Mouse (Mus musculus) urinary bladder, postnatal 36 days (tissue): ENCODE measurements around the gene Nme8.

Source experiments
- DNase-seq, 2 experiments: peaks; one replicate each; pipeline ENCODE4 v3.0.0; 2022; ENCODE audit warnings: low spot score in 2 of 2, mixed read lengths in 1 of 2

Gene Nme8

DNA sequence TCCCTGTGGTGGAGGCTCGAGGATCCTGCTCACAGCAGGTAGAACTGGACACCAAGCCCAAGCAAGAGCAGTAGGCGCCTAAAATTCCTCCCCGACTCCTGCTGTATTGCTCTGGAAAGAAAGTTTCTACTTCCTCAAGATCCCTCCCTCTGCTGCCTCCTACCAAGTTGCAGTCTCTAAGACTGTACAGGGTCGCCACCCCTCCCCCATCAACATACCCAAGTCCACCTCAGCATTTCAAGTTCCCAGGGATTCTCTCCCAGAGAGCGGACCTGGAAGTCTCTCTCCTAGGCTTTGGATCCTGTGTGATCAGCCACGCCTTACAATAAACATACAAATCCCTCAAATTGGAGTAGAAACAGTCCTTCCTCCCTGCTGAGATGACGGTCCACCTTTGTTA lies at the start of gene Nme8:
Gene Nme8, minus strand, starts transcription at position 5 of the 400 bp plus-strand sequence.
- no peak for DNase-seq

DNA sequence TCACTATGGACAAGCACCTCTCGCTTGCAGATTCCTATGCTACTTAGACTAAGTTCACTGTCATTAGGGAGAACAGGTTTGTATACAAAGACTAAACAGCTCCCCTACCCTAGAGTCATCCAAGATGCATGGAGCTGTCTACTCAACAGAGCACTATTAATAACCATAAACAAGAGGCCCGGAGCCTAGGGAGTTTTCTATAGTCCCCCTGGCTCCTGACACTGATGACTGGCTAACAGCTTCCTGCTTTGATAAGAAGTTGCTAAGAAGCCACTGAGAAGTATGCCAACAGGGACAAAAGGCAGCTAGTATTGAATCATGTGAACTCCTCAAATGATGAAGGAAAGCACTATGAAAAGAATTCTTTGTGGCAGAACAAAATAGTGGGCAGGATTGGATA lies 48.1 kb upstream of the Nme8 start:
- no peak for DNase-seq

GRCm38 (mm10) chr13:19744536-19744935 lies 46.9 kb upstream of the Nme8 start:
- DNase-seq: no peak

DNA sequence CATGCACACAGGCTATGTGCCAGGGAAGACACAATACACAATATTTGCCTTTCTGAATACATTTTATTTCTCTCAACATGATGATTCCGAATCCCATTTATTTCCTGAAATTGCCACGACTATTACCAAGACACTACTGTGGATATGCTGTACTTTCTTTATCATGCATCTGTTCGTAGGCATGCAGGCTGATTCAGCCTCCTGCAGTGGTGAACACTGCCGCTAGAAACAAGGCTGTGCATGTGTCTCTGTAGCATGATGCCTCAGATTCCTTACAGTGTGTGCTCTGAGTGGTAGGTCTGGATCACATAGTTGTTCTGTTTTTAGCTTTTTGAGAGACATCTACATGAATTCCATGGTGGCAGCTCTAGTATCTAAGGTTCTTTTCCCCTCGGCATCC lies 37.0 kb upstream of the Nme8 start:
- DNase-seq: no peak

DNA sequence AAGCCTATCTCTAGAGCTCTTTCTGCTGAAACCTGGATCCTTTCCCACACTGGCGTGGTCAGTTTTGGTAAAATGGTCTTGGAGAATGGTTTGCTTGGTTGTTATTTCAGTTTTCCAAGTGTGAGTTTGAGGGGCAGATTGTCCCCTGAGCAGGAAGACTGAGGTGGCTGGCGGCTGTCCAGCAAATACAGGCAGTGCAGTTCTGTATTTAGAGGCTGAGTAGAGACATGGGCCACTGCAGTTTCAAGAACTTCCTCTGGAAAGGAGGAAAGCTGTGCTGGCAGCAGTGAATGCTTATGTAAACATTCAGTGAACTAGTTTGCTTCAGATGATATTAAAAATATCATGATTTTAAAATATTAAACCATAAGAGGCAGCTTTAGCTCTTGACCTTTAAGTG lies 33.2 kb upstream of the Nme8 start:
- DNase-seq: no peak

DNA sequence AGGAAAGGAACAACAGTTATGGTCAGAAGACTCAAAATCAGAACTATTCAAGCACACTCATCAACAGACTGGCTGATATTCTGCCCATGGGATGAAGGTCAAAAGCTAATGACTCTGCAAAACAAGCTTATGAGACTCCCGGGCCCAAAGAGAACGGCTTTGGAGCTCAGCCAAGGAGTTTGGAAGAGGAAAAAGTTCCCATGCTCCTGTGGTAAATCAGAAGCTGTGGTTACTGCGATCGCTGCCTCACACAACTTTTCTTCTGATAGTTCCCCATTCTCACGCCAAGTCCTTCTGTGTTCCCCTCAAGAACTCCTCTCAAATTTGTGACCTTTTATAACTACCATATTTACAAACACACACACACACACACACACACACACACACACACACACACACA lies 21.4 kb upstream of the Nme8 start:
- peak in 1 of 2 experiments; percentile 22 for DNase-seq

DNA sequence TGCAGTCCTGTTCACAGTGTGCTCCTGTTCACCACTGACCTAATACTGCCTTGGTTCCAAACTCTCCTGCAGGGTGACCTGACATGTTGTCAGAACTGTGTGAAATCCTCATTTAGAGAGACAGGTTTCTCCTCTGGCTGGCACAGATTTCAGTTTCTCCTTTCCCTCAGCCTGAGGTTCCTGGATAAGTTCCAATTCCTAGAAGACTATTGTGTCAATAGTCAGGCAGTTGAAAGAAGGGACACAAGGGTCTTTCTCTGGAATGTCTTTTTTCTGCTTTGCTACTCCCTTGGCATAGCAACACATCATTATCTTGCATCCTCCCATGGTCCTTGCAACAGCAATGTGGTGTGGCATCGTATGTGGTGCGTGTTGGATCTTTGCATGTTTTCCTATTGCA lies 19.6 kb upstream of the Nme8 start:
- DNase-seq: no peak

- DNase-seq: no peak
Measured at GRCm38 (mm10) chr13:19703806-19704205, 6.2 kb upstream of the Nme8 start.

GRCm38 (mm10) chr13:19701443-19702078 lies 4.0 kb upstream of the Nme8 start:
- DNase-seq: no peak

DNA sequence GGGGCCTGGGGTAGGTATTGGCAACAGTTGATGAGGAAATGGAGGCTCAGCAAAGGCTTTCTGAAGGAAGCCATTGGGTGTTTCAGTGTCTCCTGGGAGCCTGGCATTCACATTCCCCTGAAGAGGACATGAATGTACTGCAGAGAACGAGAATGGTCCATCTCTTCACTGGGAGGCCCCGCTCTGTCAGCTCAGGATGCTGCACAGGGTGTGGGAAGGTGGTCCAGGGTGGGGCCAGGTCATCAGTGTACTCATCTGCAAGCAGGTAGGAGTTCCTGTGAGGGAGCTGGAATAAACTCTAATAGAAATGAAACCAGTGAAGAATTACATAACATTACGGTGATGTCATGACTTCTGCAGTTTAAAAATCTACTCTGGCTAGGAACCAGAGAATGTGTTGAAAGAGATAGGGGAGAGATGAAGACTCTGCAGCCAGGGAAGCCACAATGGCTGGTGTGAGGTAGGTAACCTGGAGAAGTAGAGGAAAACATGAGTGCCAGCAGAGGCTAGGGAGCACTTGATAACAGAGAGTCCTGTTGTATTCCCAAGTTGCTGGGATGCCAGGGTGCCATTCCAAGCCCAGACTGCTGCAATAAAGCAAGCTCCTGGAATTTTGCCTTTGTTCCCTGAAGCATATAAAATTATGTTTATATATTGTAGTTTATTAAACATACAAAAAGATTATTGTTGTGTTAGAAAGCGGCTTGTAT lies 3.3 kb upstream of the Nme8 start:
- no peak for DNase-seq

GRCm38 (mm10) chr13:19698524-19699173 lies 1.1 kb upstream of the Nme8 start:
- no peak for DNase-seq

GRCm38 (mm10) chr13:19690417-19690816 lies 7.2 kb downstream of the Nme8 start:
- DNase-seq: no peak

DNA sequence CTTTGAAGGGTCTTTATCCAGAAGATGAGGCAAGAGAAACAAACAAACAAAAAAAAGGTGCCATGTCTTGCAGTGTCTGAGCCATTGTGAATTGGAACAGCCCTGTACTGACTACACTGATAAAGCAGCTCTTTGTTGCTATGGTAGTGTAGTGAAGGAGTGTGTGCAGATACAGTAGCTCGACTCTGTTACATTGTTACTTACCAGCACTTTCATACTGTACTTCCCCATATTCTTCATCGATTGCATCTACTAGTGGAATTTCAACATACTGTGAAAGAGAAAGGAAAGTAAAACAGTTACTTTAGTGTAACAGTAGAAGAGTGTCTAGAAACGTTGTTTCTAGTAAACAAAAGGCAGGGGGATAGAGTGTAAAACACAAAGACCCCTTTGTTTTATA lies 7.6 kb downstream of the Nme8 start:
- no peak for DNase-seq

DNA sequence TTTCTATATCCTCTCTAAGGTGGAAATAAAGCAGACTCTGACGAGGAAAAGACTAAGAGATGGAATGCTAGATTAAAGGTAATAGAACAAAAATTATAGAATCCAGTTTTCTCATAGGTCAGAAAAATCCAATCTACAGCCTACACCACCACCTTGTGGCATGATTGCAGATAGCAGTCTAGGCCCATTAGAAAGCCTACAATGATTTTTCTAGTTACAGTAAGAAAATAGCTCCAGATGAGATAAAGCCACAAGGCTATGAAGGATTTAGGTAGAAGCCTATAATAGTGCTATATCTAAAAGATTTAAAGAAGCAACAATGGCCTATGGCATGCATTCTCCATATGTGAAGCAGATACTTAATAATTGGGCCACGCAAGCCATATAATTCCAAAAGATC lies 13.6 kb downstream of the Nme8 start:
- no peak for DNase-seq

DNA sequence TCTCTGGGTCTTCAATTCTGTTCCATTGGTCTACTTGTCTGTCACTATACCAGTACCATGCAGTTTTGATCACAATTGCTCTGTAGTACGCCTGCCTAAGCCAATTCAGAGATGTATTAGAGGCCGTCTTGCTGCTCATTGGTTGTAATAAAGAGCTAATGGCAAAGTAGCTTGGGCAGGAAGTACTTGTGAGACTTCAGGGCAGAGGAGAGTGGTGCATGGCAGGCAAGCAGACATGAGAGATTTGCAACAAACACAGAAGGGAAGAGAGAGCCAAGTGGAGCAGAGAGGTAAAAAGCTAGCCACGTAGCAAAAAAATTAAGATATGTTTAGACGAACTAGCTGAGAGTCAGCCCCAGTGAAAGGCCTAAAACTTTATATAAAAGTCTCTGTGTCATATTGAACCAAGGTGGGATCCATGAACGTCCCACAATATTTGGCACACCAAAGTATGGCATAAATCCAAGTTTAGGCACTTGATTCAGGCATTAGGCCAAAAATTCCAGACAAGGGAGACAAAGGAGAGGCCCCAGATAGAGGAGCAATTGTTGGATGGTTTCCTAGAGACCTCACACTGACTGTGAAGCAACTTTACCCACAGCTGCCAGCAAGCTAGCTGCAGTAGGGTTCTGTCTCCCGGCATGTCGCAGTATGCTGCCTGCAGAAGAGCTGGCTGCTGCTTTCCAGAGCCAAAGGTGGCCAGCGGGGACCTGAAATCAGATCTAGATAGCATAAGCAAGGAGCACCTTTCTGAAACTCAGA lies 14.5 kb downstream of the Nme8 start:
- no peak for DNase-seq

- no peak for DNase-seq
Measured at GRCm38 (mm10) chr13:19674601-19675000, 23.0 kb downstream of the Nme8 start.

DNA sequence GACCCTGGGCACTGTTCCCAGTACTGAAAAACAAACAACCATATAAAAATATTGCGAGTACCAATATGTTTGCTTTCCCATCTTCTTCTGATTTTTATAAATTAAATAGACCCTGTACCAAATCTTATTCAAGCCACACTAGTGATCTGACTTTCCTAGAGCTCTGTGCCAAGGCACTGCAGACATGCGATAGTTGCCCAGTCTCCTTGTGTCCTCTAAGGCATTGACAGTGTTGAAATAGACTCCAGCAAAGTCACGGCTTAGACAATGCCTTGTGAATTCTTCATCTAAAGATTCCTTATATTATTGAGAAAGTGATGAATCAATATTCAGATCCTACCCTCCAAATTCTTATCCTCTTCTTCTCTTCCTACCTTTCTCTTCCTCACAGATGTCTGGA lies 23.6 kb downstream of the Nme8 start:
- no peak for DNase-seq

GRCm38 (mm10) chr13:19668355-19669140 lies 29.0 kb downstream of the Nme8 start:
- DNase-seq: no peak

- DNase-seq: no peak
Measured at GRCm38 (mm10) chr13:19652405-19652804, 45.2 kb downstream of the Nme8 start.

DNA sequence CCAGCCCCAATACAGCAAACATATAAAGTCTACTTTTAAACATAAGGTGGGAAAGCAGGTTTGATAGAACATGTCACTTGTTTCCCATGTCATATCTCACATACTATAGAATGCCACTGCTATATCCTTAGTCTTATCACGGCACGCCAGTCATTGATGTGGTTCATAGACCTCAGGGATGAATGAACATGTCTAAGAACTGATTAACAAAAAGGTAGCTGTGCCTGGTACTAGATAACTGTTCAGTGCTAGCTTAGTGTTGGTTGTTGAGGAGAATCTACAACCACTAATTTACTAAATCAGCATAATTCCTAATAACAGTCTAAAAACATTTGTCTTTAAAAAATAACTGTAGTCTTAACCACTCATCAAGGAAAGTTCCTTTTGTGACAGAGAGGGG lies 47.8 kb downstream of the Nme8 start:
- DNase-seq: no peak

DNA sequence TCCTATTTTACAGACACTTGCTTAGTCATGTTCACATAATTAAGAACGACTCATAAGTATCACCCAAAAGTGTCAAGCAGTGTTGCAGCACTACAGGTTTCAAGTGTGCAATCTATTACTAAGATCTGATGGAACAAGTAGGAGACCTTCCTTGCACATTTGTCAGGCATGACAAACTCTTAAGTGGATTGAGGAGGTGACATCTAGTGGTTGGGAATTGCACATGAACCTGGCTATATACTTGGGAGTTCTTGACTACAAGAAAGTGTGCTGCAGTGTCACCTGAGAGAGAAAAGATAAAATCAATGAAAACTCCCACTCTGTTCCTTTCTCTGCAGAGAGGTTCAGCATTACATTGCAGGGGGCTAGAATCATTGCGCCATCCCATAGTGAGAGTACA lies 53.4 kb downstream of the Nme8 start:
- DNase-seq: no peak

GRCm38 (mm10) chr13:19643519-19643918 lies 54.1 kb downstream of the Nme8 start:
- DNase-seq: no peak
